8 mouse cellular contexts compared by ENCODE assay signal in genomic region chr17:47687409-47688343, GRCm38 (mm10). TPM values are rescaled to one million over a fixed set of nuclear protein-coding genes. Genes with fewer than 3 reads are reported as not detected.
DNase-seq lines count a peak whose midpoint lies in the region; ATAC-seq lines count a peak whose summit lies in the region.

No protein-coding gene starts in this region.

- ATAC-seq in hindbrain, embryonic 14.5 days (ENCODE audit: low FRiP score) = peak; percentile 92

- peaks cover 33% of the 10 kb centered on the region for H3K36me3 ChIP-seq in hindbrain, embryonic 14.5 days (replicated peaks; ENCODE audit: control insufficient read depth, insufficient read depth)

- peaks cover 16% of the 10 kb centered on the region for H3K4me1 ChIP-seq in hindbrain, embryonic 14.5 days (replicated peaks; ENCODE audit: control insufficient read depth, insufficient read depth, low read length)

- peak overlapping the region; percentile 64 for H3K4me3 ChIP-seq in hindbrain, embryonic 14.5 days (replicated peaks; ENCODE audit: low read length)

- peak overlapping the region; percentile 93 for H3K4me2 ChIP-seq in hindbrain, embryonic 14.5 days (replicated peaks)

- H3K9me3 ChIP-seq in hindbrain, embryonic 14.5 days (ENCODE audit: control insufficient read depth, low read length) = no peaks in the 10 kb centered on the region

- WGBS in hindbrain, embryonic 14.5 days = 2% methylated on average over 70 of the region's 70 CpGs

- no peaks in the 10 kb centered on the region for H3K27me3 ChIP-seq in hindbrain, embryonic 14.5 days (ENCODE audit: control insufficient read depth, insufficient read depth, low read length)

- DNase-seq in R1 (ENCODE audit: low read depth, low spot score) = peak; percentile 98
- DNase-seq in cerebellum, postnatal 25 days = peak; percentile 96 to 98
- DNase-seq in frontal cortex, postnatal 25 days (ENCODE audit: low spot score in 2 of 2) = peak; percentile 91 to 95
- DNase-seq in hindbrain, embryonic 14.5 days (ENCODE audit: low spot score) = peak; percentile 99
- peak; percentile 93 to 94 for DNase-seq in layer of hippocampus, postnatal 36 days
- peak; percentile 98 for DNase-seq in lung, postnatal 36 days
- peak; percentile 98 for DNase-seq in retina, postnatal 1 day
- peak; percentile 89 to 92 for DNase-seq in urinary bladder, adult 18-20 months (ENCODE audit: low spot score in 2 of 2)

- peak overlapping the region; percentile 83 for H3K9ac ChIP-seq in hindbrain, embryonic 14.5 days

- H3K27ac ChIP-seq in hindbrain, embryonic 14.5 days = peak overlapping the region; percentile 85

RNA-seq across cellular contexts. Expression of gene Tomm6, which starts 0.5 kb away (rescaled TPM):
- 283 and 327 TPM in 2 replicates for polyA plus RNA-seq in hindbrain, embryonic 14.5 days (2014; fragmentation: Nextera tagmentation; extraction: Ambion mirVana)
- 100 to 1,000 TPM; 192 to 223 TPM for total RNA-seq in layer of hippocampus, postnatal 36 days (2021)

RNA-seq across cellular contexts. Expression of gene Frs3, which starts 1.2 kb away (rescaled TPM):
- 42.3 and 44.4 TPM in 2 replicates for polyA plus RNA-seq in hindbrain, embryonic 14.5 days (2014; fragmentation: Nextera tagmentation; extraction: Ambion mirVana)
- total RNA-seq in layer of hippocampus, postnatal 36 days (2021) = 10 to 100 TPM; 24.2 to 25.9 TPM

RNA-seq across cellular contexts. Expression of gene Gm21981, which starts 6.6 kb away (rescaled TPM):
- polyA plus RNA-seq in hindbrain, embryonic 14.5 days (2014; fragmentation: Nextera tagmentation; extraction: Ambion mirVana) = 4.8 and 7.1 TPM in 2 replicates
- total RNA-seq in layer of hippocampus, postnatal 36 days (2021) = 1 to 10 TPM; 3.3 to 3.4 TPM

RNA-seq across cellular contexts. Expression of gene Prickle4, which starts 6.9 kb away (rescaled TPM):
- polyA plus RNA-seq in hindbrain, embryonic 14.5 days (2014; fragmentation: Nextera tagmentation; extraction: Ambion mirVana) = 2.1 and 2.2 TPM in 2 replicates
- total RNA-seq in layer of hippocampus, postnatal 36 days (2021) = 1 to 10 TPM; 3.9 to 4.4 TPM

RNA-seq across cellular contexts. Expression of gene Pgc, which starts 39.0 kb away (rescaled TPM):
- not detected in 2 replicates for polyA plus RNA-seq in hindbrain, embryonic 14.5 days (2014; fragmentation: Nextera tagmentation; extraction: Ambion mirVana)
- total RNA-seq in layer of hippocampus, postnatal 36 days (2021) = not detected

Comparison
In these comparisons a context has a peak if more than half of its experiments do, and no peak if none do; other contexts are left out.
1. Peak in every context shown above with its lines: DNase-seq, ATAC-seq, H3K4me3 ChIP-seq and H3K27ac ChIP-seq.